Mouse (Mus musculus): Measurements from ENCODE around the gene Polr2l. TPM values are rescaled to one million over a fixed set of nuclear protein-coding genes. Genes with fewer than 3 reads are reported as not detected.
A peak's percentile ranks its signal among the peaks of the same experiment; 100 is the strongest.

Polr2l gene
- polyA plus RNA-seq (2012; rRNA removed) (27.5 and 32.1 TPM in 2 replicates), polyA plus RNA-seq (2014; fragmentation: Nextera tagmentation; extraction: Ambion mirVana) (59.4 and 61.0 TPM in 2 replicates)

- Histone ChIP-seq H3K27me3 (ENCODE audit: control insufficient read depth, insufficient read depth, low read length) (no peaks in the 10 kb centered on the region), H3K27ac (replicated peaks; ENCODE audit: low read depth, low read length) (peak within 1 kb of the TSS; percentile 92), H3K4me2 (replicated peaks; ENCODE audit: low read depth, low read length, severe bottlenecking) (peak within 1 kb of the TSS; percentile 91), H3K4me3 (replicated peaks; ENCODE audit: low read length) (peak within 1 kb of the TSS; percentile 59), H3K9me3 (ENCODE audit: control insufficient read depth, low read length) (no peaks in the 10 kb centered on the region), H3K4me1 (ENCODE audit: control insufficient read depth, insufficient read depth, low read length) (peaks cover 37% of the 10 kb centered on the region), H3K36me3 (ENCODE audit: control insufficient read depth, insufficient read depth, low read length) (peaks cover 26% of the 10 kb centered on the region), H3K9ac (ENCODE audit: low read depth, low read length, severe bottlenecking) (peak within 1 kb of the TSS; percentile 96)
- DNase-seq (ENCODE audit: low spot score) (peak; percentile 86), ATAC-seq (ENCODE audit: low FRiP score, low read depth) (peak; percentile 75)
- under 1% methylated on average over 61 of the region's 87 CpGs for WGBS
- no peak for TF ChIP-seq POLR2A (IDR thresholded peaks at IDR 0.05; ENCODE audit: borderline replicate concordance, extremely low read depth, insufficient read depth, insufficient read length)
Measured at GRCm38 (mm10) chr7:141475011-141475804, at the start of gene Polr2l, which contains the start of gene Tspan4. Gene Polr2l, minus strand, starts transcription at chr7:141475132. Gene Tspan4, plus strand, starts transcription at chr7:141475240.

DNA sequence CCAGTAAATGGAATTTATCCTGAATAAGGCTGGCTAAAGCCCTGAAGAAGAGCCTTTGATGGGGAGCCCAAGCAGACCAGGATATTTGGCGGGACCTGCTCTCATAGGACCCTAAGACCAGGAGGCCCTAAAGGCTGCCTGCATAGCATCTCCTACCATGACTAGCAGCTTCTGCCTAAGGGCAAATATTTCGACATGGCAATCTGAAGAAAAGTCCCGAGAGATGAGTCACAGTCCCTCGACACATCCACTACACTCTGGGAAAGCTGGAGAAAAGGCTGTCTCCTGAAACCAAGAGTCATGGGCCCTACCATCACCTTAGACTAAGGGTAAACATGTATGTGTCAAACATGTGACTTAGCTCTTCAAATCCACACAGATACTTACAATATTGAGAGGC, 49.3 kb upstream of the Polr2l start:
- Histone ChIP-seq H3K27me3 (ENCODE audit: control insufficient read depth, insufficient read depth, low read length) (no peaks in the 10 kb centered on the region), H3K4me1 (ENCODE audit: control insufficient read depth, insufficient read depth, low read length) (no peaks in the 10 kb centered on the region), H3K9me3 (ENCODE audit: control insufficient read depth, low read length) (no peaks in the 10 kb centered on the region), H3K9ac (ENCODE audit: low read depth, low read length, severe bottlenecking) (no peak overlapping the region), H3K4me2 (replicated peaks; ENCODE audit: low read depth, low read length, severe bottlenecking) (no peak overlapping the region), H3K36me3 (ENCODE audit: control insufficient read depth, insufficient read depth, low read length) (peaks cover 39% of the 10 kb centered on the region), H3K4me3 (replicated peaks; ENCODE audit: low read length) (no peak overlapping the region), H3K27ac (replicated peaks; ENCODE audit: low read depth, low read length) (no peak overlapping the region)
- no peak for ATAC-seq (ENCODE audit: low FRiP score, low read depth)
- TF ChIP-seq POLR2A (IDR thresholded peaks at IDR 0.05; ENCODE audit: borderline replicate concordance, extremely low read depth, insufficient read depth, insufficient read length), result no peak
- DNase-seq (ENCODE audit: low spot score), result no peak
- WGBS, result 81% methylated on average over 4 of the region's 4 CpGs

DNA sequence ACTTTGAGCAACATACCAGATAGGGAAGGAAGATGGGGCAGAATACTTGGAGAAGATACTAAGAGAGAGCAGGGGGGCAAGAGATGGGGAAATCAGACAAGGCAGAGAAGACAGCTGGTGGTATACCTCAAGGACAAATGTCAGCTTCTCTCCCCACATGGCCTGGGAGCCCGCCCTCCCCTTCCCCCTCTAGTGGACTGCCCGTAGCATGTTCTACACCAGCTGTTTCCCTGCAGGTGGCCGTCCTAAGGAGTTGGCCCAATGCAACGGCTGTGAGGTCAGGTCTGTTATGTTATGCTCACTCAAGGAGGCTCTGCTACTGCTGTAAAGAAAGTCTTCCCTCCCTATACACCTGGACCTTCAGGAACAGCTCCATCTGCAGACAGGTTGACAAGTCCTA, 48.1 kb upstream of the Polr2l start:
- Histone ChIP-seq H3K27ac (replicated peaks; ENCODE audit: low read depth, low read length) (no peak overlapping the region), H3K27me3 (ENCODE audit: control insufficient read depth, insufficient read depth, low read length) (no peaks in the 10 kb centered on the region), H3K9me3 (ENCODE audit: control insufficient read depth, low read length) (no peaks in the 10 kb centered on the region), H3K36me3 (ENCODE audit: control insufficient read depth, insufficient read depth, low read length) (peaks cover 31% of the 10 kb centered on the region), H3K4me2 (replicated peaks; ENCODE audit: low read depth, low read length, severe bottlenecking) (no peak overlapping the region), H3K4me1 (ENCODE audit: control insufficient read depth, insufficient read depth, low read length) (no peaks in the 10 kb centered on the region), H3K9ac (ENCODE audit: low read depth, low read length, severe bottlenecking) (no peak overlapping the region), H3K4me3 (replicated peaks; ENCODE audit: low read length) (no peak overlapping the region)
- ATAC-seq (ENCODE audit: low FRiP score, low read depth), result no peak
- WGBS, result 30% methylated on average over 4 of the region's 4 CpGs
- no peak for TF ChIP-seq POLR2A (IDR thresholded peaks at IDR 0.05; ENCODE audit: borderline replicate concordance, extremely low read depth, insufficient read depth, insufficient read length)
- no peak for DNase-seq (ENCODE audit: low spot score)

DNA sequence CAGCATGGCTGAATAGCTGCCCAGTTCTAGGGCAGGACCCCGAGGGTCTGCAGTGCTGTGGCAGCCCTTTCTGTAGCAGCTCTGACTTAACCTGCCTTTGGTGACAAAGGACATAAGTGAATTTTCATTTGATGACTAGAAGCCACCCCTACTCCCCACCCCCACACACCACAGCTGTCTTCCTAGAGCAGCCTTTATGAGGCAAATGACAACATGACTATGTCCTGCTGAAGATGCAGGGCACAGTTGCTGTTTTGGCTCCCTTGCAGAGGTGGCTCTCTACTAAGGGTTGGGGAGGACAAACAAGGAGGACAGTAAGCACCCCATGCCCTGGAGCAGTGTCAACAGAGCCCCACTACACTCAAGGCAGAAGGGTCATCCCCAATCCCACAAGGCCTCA, 44.9 kb upstream of the Polr2l start:
- WGBS, result 80% methylated on average over 1 of the region's 1 CpGs
- H3K27me3 ChIP-seq (ENCODE audit: control insufficient read depth, insufficient read depth, low read length), result no peaks in the 10 kb centered on the region
- no peak overlapping the region for H3K9ac ChIP-seq (ENCODE audit: low read depth, low read length, severe bottlenecking)
- H3K4me3 ChIP-seq (replicated peaks; ENCODE audit: low read length), result no peak overlapping the region
- no peaks in the 10 kb centered on the region for H3K4me1 ChIP-seq (ENCODE audit: control insufficient read depth, insufficient read depth, low read length)
- no peak for TF ChIP-seq POLR2A (IDR thresholded peaks at IDR 0.05; ENCODE audit: borderline replicate concordance, extremely low read depth, insufficient read depth, insufficient read length)
- no peak for ATAC-seq (ENCODE audit: low FRiP score, low read depth)
- H3K4me2 ChIP-seq (replicated peaks; ENCODE audit: low read depth, low read length, severe bottlenecking), result no peak overlapping the region
- no peak for DNase-seq (ENCODE audit: low spot score)
- H3K9me3 ChIP-seq (ENCODE audit: control insufficient read depth, low read length), result no peaks in the 10 kb centered on the region
- H3K36me3 ChIP-seq (ENCODE audit: control insufficient read depth, insufficient read depth, low read length), result peaks cover 33% of the 10 kb centered on the region
- no peak overlapping the region for H3K27ac ChIP-seq (replicated peaks; ENCODE audit: low read depth, low read length)

DNA sequence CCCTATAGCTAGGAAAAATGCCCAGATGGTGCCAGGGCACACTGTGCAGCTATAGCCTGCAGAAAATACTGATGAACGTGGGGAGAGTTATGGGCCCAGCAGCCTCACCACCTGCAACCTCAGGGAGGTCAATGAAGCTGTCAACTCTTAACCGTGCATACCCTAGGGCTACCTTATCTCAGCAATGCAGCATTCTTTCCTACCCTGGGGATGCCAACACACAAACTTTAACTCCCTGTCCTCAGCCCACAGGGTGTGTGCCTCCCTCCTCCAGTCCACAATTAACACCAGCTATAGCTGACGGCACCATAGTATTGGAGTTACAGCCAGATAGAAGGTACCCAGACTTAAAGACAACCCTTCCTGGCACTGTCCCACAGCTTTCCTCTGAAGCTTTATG, 44.0 kb upstream of the Polr2l start:
- no peak overlapping the region for H3K27ac ChIP-seq (replicated peaks; ENCODE audit: low read depth, low read length)
- no peak overlapping the region for H3K4me3 ChIP-seq (replicated peaks; ENCODE audit: low read length)
- WGBS, result 65% methylated on average over 3 of the region's 3 CpGs
- ATAC-seq (ENCODE audit: low FRiP score, low read depth) (no peak), DNase-seq (ENCODE audit: low spot score) (no peak)
- no peak overlapping the region for H3K9ac ChIP-seq (ENCODE audit: low read depth, low read length, severe bottlenecking)
- H3K9me3 ChIP-seq (ENCODE audit: control insufficient read depth, low read length), result no peaks in the 10 kb centered on the region
- no peaks in the 10 kb centered on the region for H3K4me1 ChIP-seq (ENCODE audit: control insufficient read depth, insufficient read depth, low read length)
- H3K36me3 ChIP-seq (ENCODE audit: control insufficient read depth, insufficient read depth, low read length), result peaks cover 35% of the 10 kb centered on the region
- no peaks in the 10 kb centered on the region for H3K27me3 ChIP-seq (ENCODE audit: control insufficient read depth, insufficient read depth, low read length)
- no peak overlapping the region for H3K4me2 ChIP-seq (replicated peaks; ENCODE audit: low read depth, low read length, severe bottlenecking)
- no peak for TF ChIP-seq POLR2A (IDR thresholded peaks at IDR 0.05; ENCODE audit: borderline replicate concordance, extremely low read depth, insufficient read depth, insufficient read length)
